Mouse (Mus musculus): ENCODE measurements around the gene Olfr50.

DNA sequence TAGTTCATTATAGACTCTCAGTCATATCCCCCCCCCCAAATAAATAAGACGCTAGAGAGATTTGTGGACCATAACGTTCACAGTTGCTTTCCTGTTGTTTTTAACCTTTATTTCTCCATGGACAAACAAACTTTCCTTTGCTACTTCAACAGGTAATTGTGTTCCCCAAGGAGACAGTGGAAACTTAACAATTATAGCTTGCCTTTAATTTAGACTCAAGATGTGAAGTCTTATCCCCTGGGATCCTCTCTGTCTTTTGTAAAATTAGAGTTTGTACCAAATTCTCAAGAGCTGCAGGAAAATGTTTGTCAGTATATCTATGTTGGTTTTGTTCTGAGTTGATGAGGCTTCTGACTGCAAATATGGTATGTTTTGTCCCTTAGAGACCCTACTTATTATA lies 6.4 kb upstream of the Olfr50 start, which contains the start of gene Olfr348:
- TF ChIP-seq CTCF (IDR thresholded peaks at IDR 0.05; ENCODE audit: low read depth, low read length): no peak
- no peak for TF ChIP-seq GATA1 (IDR thresholded peaks at IDR 0.05; ENCODE audit: borderline replicate concordance, low read length)
- no peak for TF ChIP-seq POLR2AphosphoS5 (IDR thresholded peaks at IDR 0.05; ENCODE audit: insufficient replicate concordance, low read depth, low read length)
- TF ChIP-seq TAL1 (conservative IDR thresholded peaks at IDR 0.05; ENCODE audit: low read depth, low read length): no peak

All from G1E (cell line).